Mouse (Mus musculus) T-helper 2 cell (primary cell): ENCODE data around the gene Oxa1l.
"Not testable (repeated sequence)": the region's sequence is repeated elsewhere in the genome, so short reads cannot be mapped to it uniquely, and the experiment has no call there.

Experiments
- in situ Hi-C: fragments of 300-600 bp; cut with MboI, MseI; formaldehyde crosslinking; loops from one replicate; pipeline ENCODE4 v1.15.1; 2025; ENCODE audit warnings: high pct_unique_total_duplicates

The Oxa1l gene

GRCm38 (mm10) chr14:54360577-54361340 lies at the start of gene Oxa1l:
Gene Oxa1l, plus strand, starts transcription at chr14:54360834.
- in situ Hi-C loops, result no loop called here

DNA sequence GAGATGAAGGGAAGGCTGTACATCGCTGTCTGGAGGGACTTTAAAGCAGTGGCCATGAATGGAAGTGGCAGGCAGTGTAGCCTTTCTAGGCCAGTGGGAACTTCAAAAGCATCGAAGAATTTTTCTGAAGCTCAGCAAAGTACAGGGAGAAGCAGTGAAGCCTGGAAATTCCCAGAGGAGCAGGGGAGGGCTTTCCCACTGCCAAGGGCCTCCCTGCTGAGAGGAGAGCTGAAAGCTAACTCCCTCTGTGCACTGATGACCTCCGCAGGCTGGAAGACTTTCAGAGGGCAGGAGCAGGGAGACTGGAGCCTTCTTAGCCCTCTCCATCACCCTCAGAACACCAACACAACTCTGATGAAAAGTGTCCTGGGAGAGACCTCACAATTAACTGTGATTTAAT lies 48.9 kb upstream of the Oxa1l start:
- in situ Hi-C loops, result no loop called here

DNA sequence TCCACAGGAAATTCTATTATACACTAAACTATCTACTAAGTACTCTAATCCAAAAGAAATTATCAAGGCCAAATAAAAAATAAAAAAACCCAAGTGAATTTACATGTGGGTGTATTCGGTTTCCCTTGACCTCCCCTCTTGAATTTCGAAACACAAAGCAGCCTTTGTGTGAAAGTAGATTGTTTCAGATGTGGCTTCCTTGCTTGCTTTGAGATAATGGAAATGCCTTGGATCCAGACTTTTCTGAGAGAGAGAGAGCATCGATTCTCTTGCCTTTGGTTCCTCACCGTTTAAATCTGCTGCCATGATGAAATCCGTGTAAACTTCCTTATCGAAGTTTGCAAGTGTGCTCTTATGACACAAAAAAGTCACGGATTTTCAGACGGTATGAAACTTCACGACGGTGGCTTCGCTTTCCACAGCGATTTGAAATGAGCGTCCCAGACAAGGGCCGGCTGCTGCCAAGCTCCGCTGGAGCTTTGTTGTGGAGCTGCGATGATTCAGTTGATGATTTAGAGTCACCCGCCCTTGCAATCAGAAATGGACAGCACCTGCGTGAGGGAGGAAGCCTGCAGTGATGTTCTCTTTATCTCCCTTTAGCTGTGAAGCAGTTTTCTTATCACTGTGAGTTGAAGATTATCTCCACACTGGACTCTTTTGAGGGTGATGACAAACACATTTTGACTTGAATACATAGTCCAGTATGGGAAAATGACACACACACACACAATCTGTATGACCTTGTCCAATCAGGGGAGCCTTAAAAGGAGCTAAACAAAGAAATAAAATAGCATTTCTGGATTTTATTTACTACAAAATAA lies 38.9 kb upstream of the Oxa1l start:
- in situ Hi-C loops, result no loop called here

DNA sequence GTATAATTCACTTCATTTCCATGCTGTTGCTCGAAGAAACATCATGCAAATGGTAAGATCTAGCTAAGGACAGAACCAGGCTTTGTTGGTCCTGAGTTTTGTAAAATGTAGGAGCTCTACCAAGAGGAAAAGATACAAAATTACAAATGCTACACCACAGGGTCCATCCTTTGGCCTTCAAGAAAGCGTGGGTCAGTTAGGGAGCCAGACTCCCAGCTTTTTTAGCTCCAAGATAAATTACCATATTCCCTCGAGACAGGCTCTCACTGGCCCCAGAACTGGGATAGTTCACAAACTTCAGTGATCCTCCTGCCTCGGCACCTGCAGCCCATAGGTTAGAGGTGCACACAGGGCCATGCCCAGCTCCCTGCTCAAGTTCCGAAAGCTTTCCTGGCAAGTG lies 36.1 kb upstream of the Oxa1l start:
- in situ Hi-C loops, result no loop called here

DNA sequence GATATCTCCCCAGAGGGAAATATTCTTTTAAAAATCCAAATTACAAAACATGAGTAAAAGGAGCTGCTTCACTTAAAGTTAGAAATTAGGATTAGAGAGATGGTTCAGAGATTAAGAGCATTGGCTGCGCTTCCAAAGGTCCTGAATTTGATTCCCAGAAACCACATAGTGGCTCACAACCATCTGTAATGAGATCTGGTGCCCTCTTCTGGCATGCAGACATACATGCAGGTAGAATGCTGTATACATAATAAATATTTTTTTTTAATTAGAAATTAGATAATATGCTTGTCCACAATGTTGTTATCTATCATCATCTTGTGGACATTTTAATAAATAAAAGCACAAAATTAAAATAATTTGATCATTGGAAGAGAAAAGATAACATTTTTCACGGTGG lies 32.1 kb upstream of the Oxa1l start:
- in situ Hi-C loops, result no loop called here

GRCm38 (mm10) chr14:54329201-54329600 lies 31.4 kb upstream of the Oxa1l start:
- in situ Hi-C loops, result no loop called here

DNA sequence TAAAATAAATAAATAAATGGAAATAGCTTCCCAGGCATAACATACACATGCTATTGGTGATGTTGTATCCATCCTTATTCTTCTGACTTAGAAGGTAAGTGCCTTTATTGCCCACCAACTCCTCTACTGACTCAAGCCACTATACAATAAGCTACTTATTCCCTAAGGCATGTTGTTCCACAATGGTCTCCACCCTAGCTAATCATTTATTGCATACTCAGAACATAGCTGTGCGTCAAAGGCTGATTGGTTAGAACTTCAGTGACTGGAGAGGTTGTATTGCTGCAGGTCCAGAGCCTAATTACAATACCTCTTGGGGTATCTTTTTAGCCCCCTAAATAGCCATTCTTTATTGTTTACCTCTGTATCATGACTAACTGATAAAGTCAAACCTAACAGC lies 29.5 kb upstream of the Oxa1l start:
- in situ Hi-C loops, result no loop called here

DNA sequence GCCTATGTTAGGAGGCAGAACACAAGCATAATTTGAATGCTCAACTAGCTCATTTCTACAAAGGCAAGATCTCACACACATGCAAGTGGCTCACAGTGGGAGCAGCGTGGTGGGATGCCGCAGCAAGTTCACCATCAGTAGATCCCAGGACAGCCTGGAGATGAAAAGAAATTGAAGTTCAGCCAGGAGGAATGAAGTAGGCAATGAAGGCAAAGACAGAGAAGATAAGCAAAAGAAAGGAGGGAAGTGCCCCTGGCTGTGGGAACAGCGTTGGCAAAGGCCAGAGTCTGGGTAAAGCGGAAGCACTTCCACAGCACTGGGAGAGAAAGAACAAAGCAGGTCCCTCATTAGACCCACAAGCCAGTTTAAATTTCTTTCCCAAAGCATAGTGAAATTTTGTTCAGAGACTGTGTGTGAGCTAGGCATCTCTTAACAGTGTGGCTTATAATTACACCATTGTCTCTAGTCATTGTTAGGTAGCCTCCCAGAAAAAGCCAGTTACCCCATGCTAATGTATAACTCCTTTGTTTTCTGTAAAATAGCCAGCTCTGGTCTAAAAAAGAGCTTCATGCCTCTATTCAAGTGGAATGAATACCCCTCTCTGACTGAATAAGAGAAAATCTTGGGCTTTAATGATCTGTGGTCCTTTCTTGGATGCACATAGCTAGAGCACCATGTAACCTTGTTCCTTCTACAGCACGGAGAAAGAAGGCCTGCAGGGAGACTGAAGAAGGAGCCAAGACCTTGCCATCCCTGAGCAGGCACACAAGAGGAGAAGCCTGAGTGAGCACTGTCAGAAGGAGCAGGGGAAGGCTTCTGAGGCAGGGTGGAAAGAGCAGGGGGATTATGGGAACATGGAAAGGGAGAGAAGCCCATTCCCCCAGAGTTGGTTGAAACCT lies 28.2 kb upstream of the Oxa1l start:
- in situ Hi-C loops, result no loop called here

- in situ Hi-C loops, result no loop called here
Measured at GRCm38 (mm10) chr14:54333452-54334189, 27.0 kb upstream of the Oxa1l start.

DNA sequence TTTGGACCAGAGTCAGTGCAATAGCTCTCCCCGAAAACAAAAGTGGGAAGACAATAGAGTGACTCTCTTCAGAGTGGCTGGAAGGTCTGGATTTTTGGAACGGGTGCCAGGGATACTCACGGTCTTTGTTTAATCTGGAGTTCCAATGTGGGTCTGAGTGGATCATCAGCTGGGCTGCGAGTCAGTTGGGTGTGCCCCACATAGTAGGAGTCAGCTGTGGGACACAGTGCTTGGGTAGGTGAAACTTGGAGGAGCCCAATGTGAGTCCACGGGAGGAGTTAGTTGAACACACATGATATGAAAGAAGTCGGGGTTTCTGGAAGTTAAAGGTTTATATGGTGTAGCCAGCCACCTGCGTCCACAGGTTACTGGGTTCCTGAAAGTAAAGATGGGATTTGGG lies 19.8 kb upstream of the Oxa1l start:
- in situ Hi-C loops, result no loop called here

DNA sequence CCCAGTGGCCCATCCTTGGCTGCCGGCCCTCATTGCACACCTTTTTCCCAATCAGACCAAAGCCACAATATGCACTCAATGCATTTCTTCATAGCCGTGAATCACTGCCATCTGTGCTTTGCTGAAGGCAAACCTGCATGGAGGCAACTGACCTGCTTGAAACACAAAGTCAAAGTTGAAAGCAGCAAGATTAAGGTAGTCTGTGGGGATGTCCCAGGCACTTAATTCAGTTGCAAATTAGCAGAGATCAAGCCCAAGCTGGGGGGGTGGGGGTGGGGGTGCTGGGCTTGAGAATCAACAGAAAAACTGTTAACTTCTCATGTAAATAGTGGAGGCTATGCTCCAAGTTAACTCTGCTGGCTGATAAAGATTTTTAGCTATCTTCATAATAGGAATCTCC lies 18.8 kb upstream of the Oxa1l start:
- in situ Hi-C loops, result not testable (repeated sequence)

DNA sequence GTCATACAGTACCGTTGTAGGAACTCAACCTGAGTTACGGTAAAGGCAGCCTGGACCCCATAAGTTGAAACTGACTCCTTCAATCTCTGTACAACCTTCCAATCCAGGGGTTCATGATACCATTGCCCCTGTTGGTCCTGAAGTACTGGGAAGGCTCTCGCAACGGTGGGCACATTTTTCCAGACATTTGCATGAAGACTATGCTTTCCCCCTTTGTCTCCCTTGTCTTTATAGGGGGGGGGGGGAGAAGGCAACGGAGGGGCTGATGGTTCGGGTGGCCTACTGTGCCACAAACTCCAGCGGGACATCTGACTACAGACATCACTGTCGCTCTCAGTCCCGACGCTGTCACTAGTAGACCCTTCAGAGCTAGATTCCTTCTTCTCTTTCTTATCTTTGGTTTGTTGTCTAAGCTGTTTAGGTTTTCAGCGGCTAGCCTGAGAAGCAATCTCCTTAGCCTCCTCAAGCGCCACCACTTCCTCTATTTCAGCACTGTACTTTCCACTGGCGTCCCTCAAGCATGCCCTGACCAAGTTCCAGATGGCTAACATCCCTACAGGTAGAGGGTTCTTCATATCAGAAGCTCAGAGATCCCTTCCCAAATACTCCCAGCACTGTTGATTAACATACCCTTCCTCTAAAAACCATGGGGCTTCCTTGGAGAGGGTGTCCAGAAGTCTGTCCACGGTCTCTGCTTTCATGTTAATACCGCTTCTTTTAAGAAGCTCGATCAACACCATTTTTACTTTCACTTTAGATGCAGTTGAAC lies 9.7 kb upstream of the Oxa1l start:
- in situ Hi-C loops, result not testable (repeated sequence)

- in situ Hi-C loops, result no loop called here
Measured at GRCm38 (mm10) chr14:54352314-54352713, 8.3 kb upstream of the Oxa1l start.

GRCm38 (mm10) chr14:54354406-54354805 lies 6.2 kb upstream of the Oxa1l start:
- in situ Hi-C loops, result no loop called here

DNA sequence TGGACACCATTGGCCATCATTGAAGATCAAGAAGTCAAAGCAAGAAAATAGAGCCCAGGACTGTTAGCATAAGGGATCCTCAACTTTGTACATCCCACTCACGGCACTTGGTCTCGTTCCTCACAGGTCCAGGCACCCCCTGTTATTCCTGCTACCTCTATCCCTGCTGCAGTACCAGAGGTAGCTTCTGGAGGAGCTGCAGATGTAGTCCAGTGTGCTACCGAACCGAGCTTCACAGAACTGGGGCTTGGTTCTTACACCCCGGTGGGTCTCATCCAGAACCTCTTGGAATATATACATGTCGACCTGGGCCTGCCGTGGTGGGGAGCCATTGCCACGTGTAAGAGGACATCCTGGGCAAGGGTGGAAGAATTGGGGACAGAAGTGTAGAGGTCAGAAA lies 2.5 kb downstream of the Oxa1l start:
- in situ Hi-C loops, result no loop called here

DNA sequence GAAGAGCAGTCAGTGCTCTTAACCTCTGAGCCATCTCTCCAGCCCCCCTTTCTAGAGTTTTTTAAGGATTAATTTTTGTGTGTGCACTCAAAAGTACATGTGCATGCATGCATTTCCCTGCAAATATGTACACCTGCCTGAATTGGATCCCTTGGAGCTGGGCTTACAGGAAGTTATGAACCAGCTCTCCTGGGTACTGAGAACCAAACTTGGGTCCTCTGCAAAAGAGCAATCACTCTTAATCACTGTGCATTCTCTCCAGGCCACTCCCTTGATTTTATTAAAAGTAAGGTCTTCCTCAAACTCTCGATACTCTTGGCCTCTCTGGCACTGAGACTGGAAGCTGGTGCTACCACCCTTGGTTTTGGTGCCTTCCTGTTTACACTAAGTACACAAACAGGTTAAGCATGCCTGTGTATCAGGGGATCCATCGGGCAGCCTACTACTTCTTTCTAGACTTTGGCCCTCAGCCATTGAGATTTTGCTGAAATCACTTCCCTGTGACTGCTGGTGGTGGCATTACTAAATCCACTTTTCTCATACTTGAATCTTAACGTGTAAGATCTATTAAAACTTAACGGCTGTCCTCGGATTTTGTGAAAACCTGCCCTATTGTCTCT lies 4.5 kb downstream of the Oxa1l start:
- in situ Hi-C loops, result no loop called here

GRCm38 (mm10) chr14:54366581-54366980 lies 5.9 kb downstream of the Oxa1l start:
- in situ Hi-C loops, result no loop called here

DNA sequence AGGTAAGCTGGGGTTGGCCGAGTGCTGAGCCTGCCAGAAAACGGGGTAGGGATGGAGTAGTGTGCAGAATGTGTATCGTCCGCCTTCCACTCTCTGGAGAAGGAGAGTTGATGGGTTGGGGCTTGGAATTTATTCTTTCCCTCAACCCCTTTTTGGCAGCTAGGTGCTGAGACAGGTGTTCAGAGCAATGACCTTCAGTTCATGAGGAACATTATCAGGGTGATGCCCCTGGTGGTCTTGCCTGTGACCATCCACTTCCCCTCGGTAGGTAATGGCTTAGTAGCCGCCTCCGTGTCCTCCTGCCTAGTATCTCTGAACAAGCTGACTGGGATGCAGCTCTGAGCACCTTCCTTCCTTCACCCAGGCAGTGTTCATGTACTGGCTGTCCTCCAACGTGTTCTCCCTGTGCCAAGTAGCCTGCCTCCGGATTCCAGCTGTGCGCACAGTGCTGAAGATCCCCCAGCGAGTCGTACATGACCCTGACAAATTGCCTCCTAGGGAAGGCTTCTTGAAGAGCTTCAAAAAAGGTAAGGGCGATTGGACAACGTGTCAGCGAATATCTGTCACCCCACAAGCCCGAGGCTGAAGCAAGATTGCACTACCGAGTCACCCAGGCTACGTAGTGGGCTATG lies 6.9 kb downstream of the Oxa1l start:
- in situ Hi-C loops, result no loop called here

GRCm38 (mm10) chr14:54369372-54369771 lies 8.7 kb downstream of the Oxa1l start:
- in situ Hi-C loops, result no loop called here

DNA sequence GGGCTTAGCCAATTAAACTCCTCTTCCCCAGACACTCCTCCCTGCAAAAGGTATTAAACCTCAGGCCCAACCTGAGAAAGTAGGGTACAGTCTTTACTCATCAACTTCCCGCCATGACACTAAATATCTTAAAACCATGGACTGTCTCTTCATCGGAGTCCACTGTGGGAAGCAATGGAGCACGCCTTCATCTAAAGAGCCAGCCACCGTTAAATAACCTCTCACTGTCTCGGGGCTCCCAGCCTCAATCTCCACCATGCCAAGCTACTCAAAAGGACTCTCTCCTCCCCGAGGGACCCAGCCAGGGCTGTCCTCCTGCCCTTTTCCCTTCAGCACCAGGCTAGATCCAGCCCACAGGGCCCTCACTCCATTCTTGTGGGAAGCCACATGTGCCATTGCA lies 10.0 kb downstream of the Oxa1l start:
- in situ Hi-C loops, result no loop called here
